Mouse (Mus musculus) liver, postnatal 0 days (tissue): ENCODE measurements around the gene Lrrc58. TPM values are rescaled to one million over a fixed set of nuclear protein-coding genes. Genes with fewer than 3 reads are reported as not detected.

Source experiments
- ATAC-seq: fragments of 200-750 bp; cut with Nextera tagmentation; 2 replicates; pipeline ENCODE4 v1.8.0; 2017; ENCODE audit warnings: mild to moderate bottlenecking, moderate library complexity
- DNase-seq: peaks from one replicate; pipeline ENCODE4 v3.0.0-alpha.2; 2016
- H3K27ac ChIP-seq: fragments of 300-500 bp; sonication (generic); 2 replicates; pipeline ENCODE4 v1.5.1; 2014; ENCODE audit warnings: antibody characterized with exemption, moderate library complexity, mild to moderate bottlenecking, low read depth
- H3K27me3 ChIP-seq: fragments of 300-500 bp; sonication (generic); 2 replicates; pipeline ENCODE4 v1.6.1; 2014; ENCODE audit warnings: low read length, control low read depth, mixed read lengths; ENCODE audit not compliant: insufficient read depth
- H3K36me3 ChIP-seq: fragments of 300-500 bp; sonication (generic); replicated peaks from 2 replicates; pipeline ENCODE4 v1.6.1; 2014; ENCODE audit warnings: mild to moderate bottlenecking, control low read depth, low read length, moderate library complexity, mixed read lengths; ENCODE audit not compliant: insufficient read depth
- H3K4me1 ChIP-seq: fragments of 300-500 bp; sonication (generic); 2 replicates; pipeline ENCODE4 v1.6.1; 2014; ENCODE audit warnings: antibody characterized with exemption, mild to moderate bottlenecking, control low read depth; ENCODE audit not compliant: insufficient read depth
- H3K4me2 ChIP-seq: fragments of 300-500 bp; sonication (generic); 2 replicates; pipeline ENCODE4 v1.6.1; 2014; ENCODE audit warnings: low read depth, mild to moderate bottlenecking, low read length, moderate library complexity, mixed read lengths
- H3K4me3 ChIP-seq: fragments of 300-500 bp; sonication (generic); 2 replicates; pipeline ENCODE4 v1.5.1; 2014; ENCODE audit warnings: low read depth, low read length
- H3K9ac ChIP-seq: fragments of 300-500 bp; sonication (generic); replicated peaks from 2 replicates; pipeline ENCODE4 v1.6.1; 2014; ENCODE audit warnings: mild to moderate bottlenecking, moderate library complexity
- H3K9me3 ChIP-seq: fragments of 300-500 bp; sonication (generic); 2 replicates; pipeline ENCODE4 v1.6.1; 2016; ENCODE audit warnings: mild to moderate bottlenecking, control low read depth, low read length, mixed read lengths
- CTCF ChIP-seq: sonication (generic); IDR thresholded peaks from 2 replicates; pipeline ENCODE4 v1.5.1; 2016; ENCODE audit warnings: antibody characterized with exemption, low read depth
- EP300 ChIP-seq: IDR thresholded peaks from 2 replicates; pipeline ENCODE4 v1.6.1; 2016; ENCODE audit warnings: antibody characterized with exemption, low read depth, mild to moderate bottlenecking
- WGBS: fragments of 180-500 bp; shearing (Covaris S2); extraction: QIAGEN DNeasy Blood & Tissue Kit; methylation state at CpG from one replicate; pipeline ENCODE4 v1.1.7; 2014; ENCODE audit not compliant: insufficient replicate concordance; 5-methylcytosine and 5-hydroxymethylcytosine counted together
- polyA plus RNA-seq: library from polyadenylated mRNA; unstranded; fragments of >200 nt; fragmentation: Nextera tagmentation; extraction: Ambion mirVana; gene quantifications from 2 replicates; pipeline ENCODE4 v1.2.1, GENCODE M21; 2015

Lrrc58 gene
- polyA plus RNA-seq, 1 experiment from 2014 or later = 11.6 TPM

DNA sequence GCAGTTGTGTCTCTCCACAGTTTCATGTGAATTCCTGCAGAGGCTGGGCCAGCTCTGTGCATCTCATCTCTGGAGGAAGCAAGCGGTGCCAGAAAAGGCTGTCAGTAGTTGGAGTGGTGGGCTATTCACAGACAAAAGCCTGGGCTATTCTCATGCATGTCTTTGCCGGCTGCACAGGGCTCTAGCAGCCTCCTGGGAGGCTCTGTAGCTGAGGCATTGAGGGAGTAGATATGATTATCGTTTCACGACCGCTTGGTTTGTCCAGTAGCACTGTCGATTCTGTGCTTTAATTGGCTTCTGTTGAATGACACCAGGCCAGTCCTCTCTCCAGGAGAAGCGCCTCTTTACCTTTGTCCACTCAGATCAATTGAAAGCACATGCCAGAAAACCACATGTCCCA lies 57.9 kb downstream of the Lrrc58 start:
- WGBS = 61% methylated on average over 7 of the region's 7 CpGs
- Histone ChIP-seq H3K27ac (no peak overlapping the region), H3K4me3 (no peak overlapping the region), H3K4me2 (no peak overlapping the region), H3K9ac (no peak overlapping the region), H3K9me3 (no peaks in the 10 kb centered on the region; the same call in 1 of the 2 replicates), H3K4me1 (no peaks in the 10 kb centered on the region), H3K27me3 (no peaks in the 10 kb centered on the region), H3K36me3 (no peaks in the 10 kb centered on the region)
- no peak for TF ChIP-seq EP300
- TF ChIP-seq CTCF = no peak
- ATAC-seq (no peak), DNase-seq (no peak)

DNA sequence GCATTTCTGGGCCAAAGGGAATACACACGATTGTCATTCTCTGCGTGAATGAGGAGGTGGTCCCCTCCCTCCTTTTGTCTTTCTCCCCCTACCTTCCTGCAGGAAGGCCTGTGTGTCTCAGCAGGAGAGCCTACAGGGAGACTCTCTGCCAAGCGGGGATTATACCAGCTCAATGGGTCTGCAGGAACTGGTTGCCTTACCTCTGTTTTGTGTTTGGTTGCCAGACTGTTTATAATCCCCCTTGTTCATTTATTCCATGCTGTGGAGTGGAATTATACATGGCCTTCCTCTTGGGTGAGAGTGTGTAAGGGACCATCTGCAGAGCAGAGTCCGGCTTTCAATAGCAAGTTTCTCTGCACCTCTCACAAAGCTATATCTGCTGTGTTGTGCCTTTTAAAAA lies 58.9 kb downstream of the Lrrc58 start:
- no peaks in the 10 kb centered on the region for H3K36me3 ChIP-seq
- no peaks in the 10 kb centered on the region for H3K4me1 ChIP-seq
- 58% methylated on average over 4 of the region's 4 CpGs for WGBS
- H3K27me3 ChIP-seq = no peaks in the 10 kb centered on the region
- H3K9ac ChIP-seq = no peak overlapping the region
- ATAC-seq = no peak
- no peak for DNase-seq
- no peak overlapping the region for H3K4me2 ChIP-seq
- H3K27ac ChIP-seq = no peak overlapping the region
- no peak overlapping the region for H3K4me3 ChIP-seq
- H3K9me3 ChIP-seq = no peaks in the 10 kb centered on the region; the same call in 1 of the 2 replicates
- TF ChIP-seq CTCF (no peak), EP300 (no peak)

DNA sequence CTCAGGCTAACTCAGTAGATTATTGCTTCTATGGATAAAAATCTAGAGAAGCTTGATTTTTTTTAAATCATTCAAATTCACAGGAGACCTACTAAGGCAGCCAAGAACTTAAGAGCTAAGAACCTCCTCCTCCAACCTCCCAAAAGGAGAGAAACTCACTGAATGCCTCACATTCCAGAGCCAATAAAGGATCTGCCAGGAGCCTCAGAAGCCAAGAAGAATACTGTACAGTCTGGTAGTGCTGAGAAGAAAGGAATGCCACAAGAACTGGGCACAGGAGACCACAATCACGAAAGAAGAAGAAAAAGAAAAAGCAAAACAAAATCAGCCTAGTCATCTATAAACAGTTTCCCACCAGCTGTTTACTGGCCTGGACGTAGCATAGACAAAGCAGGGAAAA lies 60.8 kb downstream of the Lrrc58 start:
- no peak for ATAC-seq

DNA sequence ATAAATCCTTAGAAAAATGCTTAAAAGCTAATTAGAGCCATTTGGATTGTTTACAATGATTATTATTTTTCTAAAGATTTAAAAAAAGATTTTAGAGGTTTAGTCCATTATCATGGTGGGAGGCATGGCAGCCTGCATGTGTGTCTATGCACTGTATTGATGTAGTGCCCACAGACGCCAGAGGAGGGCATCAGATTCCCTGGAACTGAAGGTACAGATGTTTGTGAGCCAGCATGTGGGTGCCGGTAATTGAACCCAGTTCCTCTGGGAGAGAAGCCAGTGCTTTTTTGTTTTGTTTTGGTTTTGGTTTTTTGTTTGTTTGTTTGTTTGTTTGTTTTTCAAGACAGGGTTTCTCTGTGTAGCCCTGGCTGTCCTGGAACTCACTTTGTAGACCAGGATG lies 61.4 kb downstream of the Lrrc58 start:
- Histone ChIP-seq H3K9ac (no peak overlapping the region), H3K4me1 (no peaks in the 10 kb centered on the region), H3K36me3 (no peaks in the 10 kb centered on the region), H3K9me3 (no peaks in the 10 kb centered on the region; the same call in 1 of the 2 replicates), H3K4me3 (no peak overlapping the region), H3K4me2 (no peak overlapping the region), H3K27me3 (no peaks in the 10 kb centered on the region), H3K27ac (no peak overlapping the region)
- WGBS = 77% methylated on average over 2 of the region's 2 CpGs
- DNase-seq (no peak), ATAC-seq (no peak)
- TF ChIP-seq EP300 (no peak), CTCF (no peak)

More for the DNA sequence above, 60.8 kb downstream of the Lrrc58 start:
- Histone ChIP-seq H3K36me3 (no peaks in the 10 kb centered on the region), H3K4me3 (no peak overlapping the region), H3K27ac (no peak overlapping the region), H3K4me1 (no peaks in the 10 kb centered on the region), H3K9ac (no peak overlapping the region), H3K9me3 (no peaks in the 10 kb centered on the region; the same call in 1 of the 2 replicates), H3K4me2 (no peak overlapping the region), H3K27me3 (no peaks in the 10 kb centered on the region)
- no peak for TF ChIP-seq EP300
- TF ChIP-seq CTCF = no peak
- 71% methylated on average over 2 of the region's 2 CpGs for WGBS
- no peak for DNase-seq

DNA sequence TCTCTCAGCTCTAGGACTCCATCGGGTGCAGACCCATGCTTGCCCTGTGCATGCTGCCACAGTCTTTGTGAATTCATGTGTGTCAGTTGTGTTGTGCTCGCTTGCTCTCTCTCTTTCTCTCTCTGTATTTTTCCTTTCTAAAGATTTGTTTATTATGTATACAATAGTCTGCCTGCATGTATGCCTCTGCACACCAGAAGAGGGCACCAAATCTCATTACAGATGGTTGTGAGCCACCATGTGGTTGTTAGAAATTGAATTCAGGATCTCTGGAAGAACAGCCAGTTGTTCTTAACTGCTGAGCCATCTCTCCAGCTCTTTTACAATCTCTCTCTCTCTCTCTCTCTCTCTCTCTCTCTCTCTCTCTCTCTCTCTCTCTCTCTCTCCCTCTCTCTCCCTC lies 66.7 kb downstream of the Lrrc58 start:
- Histone ChIP-seq H3K4me3 (no peak overlapping the region), H3K27ac (no peak overlapping the region), H3K9me3 (no peaks in the 10 kb centered on the region; the same call in 1 of the 2 replicates), H3K27me3 (no peaks in the 10 kb centered on the region), H3K4me1 (no peaks in the 10 kb centered on the region), H3K9ac (no peak overlapping the region), H3K4me2 (no peak overlapping the region), H3K36me3 (no peaks in the 10 kb centered on the region)
- ATAC-seq (no peak), DNase-seq (no peak)
- TF ChIP-seq CTCF (no peak), EP300 (no peak)
- 75% methylated on average over 2 of the region's 2 CpGs for WGBS

DNA sequence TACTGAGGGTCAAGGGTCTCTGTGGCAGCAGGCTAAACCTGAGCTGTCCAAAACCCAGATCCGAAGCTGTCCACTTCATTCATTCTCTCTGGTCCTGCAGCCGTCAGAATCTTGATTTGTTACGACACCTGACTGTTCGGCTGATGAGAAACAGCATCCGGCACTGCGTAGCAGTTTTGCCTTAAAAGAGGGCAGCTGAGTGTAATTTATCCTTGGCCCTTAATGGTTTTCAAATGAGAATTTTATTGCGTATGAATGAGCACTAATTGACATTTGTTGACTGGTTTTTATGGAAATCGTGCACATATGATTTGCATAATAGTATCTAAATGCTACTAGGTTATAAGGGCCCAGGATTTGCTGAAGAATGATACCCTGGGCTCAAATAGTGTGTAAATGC lies 69.1 kb downstream of the Lrrc58 start:
- 73% methylated on average over 8 of the region's 8 CpGs for WGBS
- Histone ChIP-seq H3K9me3 (no peaks in the 10 kb centered on the region), H3K4me1 (no peaks in the 10 kb centered on the region), H3K27me3 (no peaks in the 10 kb centered on the region), H3K4me3 (no peak overlapping the region), H3K36me3 (no peaks in the 10 kb centered on the region), H3K27ac (no peak overlapping the region), H3K4me2 (no peak overlapping the region), H3K9ac (no peak overlapping the region)
- no peak for DNase-seq
- no peak for TF ChIP-seq CTCF
- TF ChIP-seq EP300 = no peak
- no peak for ATAC-seq

Other genes with a start within 250 kb of the Lrrc58 start
- 67.3 and 77.7 TPM in 2 replicates for gene Ndufb4, start 213.9 kb upstream of the Lrrc58 start, polyA plus RNA-seq
- gene Fstl1, start 91.5 kb upstream of the Lrrc58 start, polyA plus RNA-seq = 14.9 and 15.5 TPM in 2 replicates
- gene Gm36028, start 7.2 kb upstream of the Lrrc58 start, polyA plus RNA-seq = 0.09 TPM in 1 of 2 replicates, not detected in the other
- gene Gpr156, start 48.1 kb downstream of the Lrrc58 start, polyA plus RNA-seq = 0.02 TPM in 1 of 2 replicates, not detected in the other
- 9.9 and 10.8 TPM in 2 replicates for gene Gsk3b, start 220.6 kb downstream of the Lrrc58 start, polyA plus RNA-seq